ENCODE assay signal across 9 mouse cellular contexts in genomic region chr13:113495595-113496285, GRCm38 (mm10).
A peak's percentile ranks its signal among the peaks of the same experiment; 100 is the strongest.
DNase-seq lines count a peak whose midpoint lies in the region; ATAC-seq and TF ChIP-seq lines count a peak whose summit lies in the region.
"Had no signal": no experiment of that assay in that cellular context is flagged by ENCODE, and none has a peak within 500 bp of the region (broad histone marks: within the 10 kb centered on the region; RNA-seq: fewer than 3 reads in every experiment).

No protein-coding gene starts in this region.

- 57% methylated on average over 5 of the region's 5 CpGs for WGBS in hindbrain, embryonic 16.5 days
- WGBS in hindbrain, embryonic 14.5 days = 64% methylated on average over 5 of the region's 5 CpGs
- 30% methylated on average over 5 of the region's 5 CpGs for WGBS in lung, postnatal 0 days

- H3K4me3 ChIP-seq in hindbrain, embryonic 16.5 days (ENCODE audit: low read length) = no peak overlapping the region
- no peak overlapping the region for H3K4me3 ChIP-seq in hindbrain, embryonic 14.5 days (replicated peaks; ENCODE audit: low read length)
- no peak overlapping the region for H3K4me3 ChIP-seq in lung, postnatal 0 days (ENCODE audit: low read depth, low read length)
- H3K4me3 ChIP-seq: liver, embryonic 13.5 days had no signal

- TF ChIP-seq EP300 in lung, postnatal 0 days (IDR thresholded peaks at IDR 0.05) = peak; percentile 99

- H3K4me1 ChIP-seq in hindbrain, embryonic 16.5 days (ENCODE audit: control insufficient read depth, insufficient read depth, low read depth, low read length) = no peaks in the 10 kb centered on the region
- H3K4me1 ChIP-seq in hindbrain, embryonic 14.5 days (replicated peaks; ENCODE audit: control insufficient read depth, insufficient read depth, low read length) = no peaks in the 10 kb centered on the region
- peaks cover 9% of the 10 kb centered on the region; the same call in 1 of the 2 replicates for H3K4me1 ChIP-seq in lung, postnatal 0 days (ENCODE audit: insufficient read depth, low read depth, low read length)
- H3K4me1 ChIP-seq: liver, embryonic 13.5 days had no signal

- no peak overlapping the region for H3K9ac ChIP-seq in hindbrain, embryonic 16.5 days (ENCODE audit: low read depth, low read length)
- H3K9ac ChIP-seq in hindbrain, embryonic 14.5 days = no peak overlapping the region
- H3K9ac ChIP-seq in lung, postnatal 0 days (replicated peaks; ENCODE audit: low read depth) = no peak overlapping the region
- H3K9ac ChIP-seq: liver, embryonic 13.5 days had no signal

- TF ChIP-seq CTCF in lung, postnatal 0 days (IDR thresholded peaks at IDR 0.05) = no peak

- no peaks in the 10 kb centered on the region for H3K27me3 ChIP-seq in hindbrain, embryonic 16.5 days (replicated peaks; ENCODE audit: control insufficient read depth, insufficient read depth, low read length)
- no peaks in the 10 kb centered on the region for H3K27me3 ChIP-seq in hindbrain, embryonic 14.5 days (ENCODE audit: control insufficient read depth, insufficient read depth, low read length)
- no peaks in the 10 kb centered on the region for H3K27me3 ChIP-seq in lung, postnatal 0 days (replicated peaks; ENCODE audit: insufficient read depth, low read length)
- H3K27me3 ChIP-seq: liver, embryonic 13.5 days had no signal

- ATAC-seq in hindbrain, embryonic 16.5 days = peak; percentile 48
- no peak for ATAC-seq in hindbrain, embryonic 14.5 days (ENCODE audit: low FRiP score)
- peak; percentile 89 for ATAC-seq in lung, postnatal 0 days
- ATAC-seq in erythroid progenitor cell, adult 5-6 weeks (replicated peaks; ENCODE audit: low FRiP score, poor library complexity, severe bottlenecking) = no peak

- no peak overlapping the region for H3K4me2 ChIP-seq in hindbrain, embryonic 16.5 days (ENCODE audit: low read length)
- H3K4me2 ChIP-seq in hindbrain, embryonic 14.5 days (replicated peaks) = no peak overlapping the region
- no peak overlapping the region for H3K4me2 ChIP-seq in lung, postnatal 0 days (replicated peaks; ENCODE audit: low read depth, low read length)
- H3K4me2 ChIP-seq: liver, embryonic 13.5 days; midbrain, embryonic 11.5 days had no signal

- H3K36me3 ChIP-seq in hindbrain, embryonic 16.5 days (ENCODE audit: control insufficient read depth, insufficient read depth, low read length) = no peaks in the 10 kb centered on the region
- H3K36me3 ChIP-seq in hindbrain, embryonic 14.5 days (replicated peaks; ENCODE audit: control insufficient read depth, insufficient read depth) = no peaks in the 10 kb centered on the region
- H3K36me3 ChIP-seq in lung, postnatal 0 days (ENCODE audit: insufficient read depth, low read length) = no peaks in the 10 kb centered on the region
- H3K36me3 ChIP-seq: liver, embryonic 13.5 days had no signal

- H3K9me3 ChIP-seq in hindbrain, embryonic 16.5 days (ENCODE audit: control insufficient read depth, low read length) = no peaks in the 10 kb centered on the region
- no peaks in the 10 kb centered on the region for H3K9me3 ChIP-seq in hindbrain, embryonic 14.5 days (ENCODE audit: control insufficient read depth, low read length)
- no peaks in the 10 kb centered on the region for H3K9me3 ChIP-seq in lung, postnatal 0 days (ENCODE audit: low read length)
- H3K9me3 ChIP-seq: liver, embryonic 13.5 days had no signal

- H3K27ac ChIP-seq in hindbrain, embryonic 16.5 days (ENCODE audit: low read depth, low read length) = no peak overlapping the region
- H3K27ac ChIP-seq in hindbrain, embryonic 14.5 days = no peak overlapping the region
- peak overlapping the region; percentile 68 for H3K27ac ChIP-seq in lung, postnatal 0 days (ENCODE audit: low read length)
- H3K27ac ChIP-seq: liver, embryonic 13.5 days had no signal

- DNase-seq in hindbrain, embryonic 14.5 days (ENCODE audit: low spot score) = no peak
- peak; percentile 63 for DNase-seq in NIH3T3 (ENCODE audit: low read depth)
- DNase-seq in fat pad, adult 2 months (ENCODE audit: extremely low read depth, low read depth, low spot score) = peak; percentile 28
- peak; percentile 93 for DNase-seq in lung, postnatal 0 days (ENCODE audit: low spot score)
- no peak for DNase-seq in cerebellum, adult 8-10 months
- DNase-seq: liver, embryonic 13.5 days had no signal

Comparison
In these comparisons a context has a peak if more than half of its experiments do, and no peak if none do; other contexts are left out.
1. ATAC-seq: peak in hindbrain, embryonic 16.5 days (single experiment) and lung, postnatal 0 days (single experiment); none in hindbrain, embryonic 14.5 days (single experiment) and erythroid progenitor cell, adult 5-6 weeks (single experiment).
2. DNase-seq: peak in NIH3T3 (single experiment), fat pad, adult 2 months (single experiment) and lung, postnatal 0 days (single experiment); none in hindbrain, embryonic 14.5 days (single experiment) and cerebellum, adult 8-10 months (single experiment).